Mouse (Mus musculus): ENCODE measurements at regions not wholly inside any gene's neighbourhood (a gene's known extent, or its start where the extent isn't known, plus 50 kb on each side); places are given as distances from the start of the nearest gene placed in this dataset.
A peak's percentile ranks its signal among the peaks of the same experiment; 100 is the strongest.

- no peak overlapping the region for H3K9ac ChIP-seq
- H3K27me3 ChIP-seq (ENCODE audit: insufficient read depth, low read length): no peaks in the 10 kb centered on the region
- TF ChIP-seq CTCF (IDR thresholded peaks at IDR 0.05; ENCODE audit: low read depth): no peak
- no peak overlapping the region for H3K4me2 ChIP-seq (ENCODE audit: low read depth)
- no peaks in the 10 kb centered on the region for H3K9me3 ChIP-seq (ENCODE audit: low read length)
- 17% methylated on average over 7 of the region's 7 CpGs for WGBS
- ATAC-seq (peak; percentile 36), DNase-seq (peak; percentile 41)
- peaks cover 17% of the 10 kb centered on the region; the same call in 1 of the 2 replicates for H3K4me1 ChIP-seq (ENCODE audit: insufficient read depth)
- no peak overlapping the region for H3K27ac ChIP-seq (ENCODE audit: low read depth, low read length)
- no peaks in the 10 kb centered on the region for H3K36me3 ChIP-seq (ENCODE audit: insufficient read depth)
- no peak overlapping the region for H3K4me3 ChIP-seq (ENCODE audit: low read depth, low read length)
Observed at GRCm38 (mm10) chr8:26804901-26805341, 172.2 kb upstream of the Zfp703 start.

- Histone ChIP-seq H3K9me3 (ENCODE audit: low read length) (no peaks in the 10 kb centered on the region), H3K4me3 (ENCODE audit: low read depth, low read length) (no peak overlapping the region), H3K9ac (no peak overlapping the region), H3K27ac (ENCODE audit: low read depth, low read length) (no peak overlapping the region), H3K36me3 (ENCODE audit: insufficient read depth) (no peaks in the 10 kb centered on the region), H3K27me3 (ENCODE audit: insufficient read depth, low read length) (no peaks in the 10 kb centered on the region), H3K4me1 (ENCODE audit: insufficient read depth) (peaks cover 17% of the 10 kb centered on the region; the same call in 1 of the 2 replicates), H3K4me2 (ENCODE audit: low read depth) (no peak overlapping the region)
- no peak for TF ChIP-seq CTCF (IDR thresholded peaks at IDR 0.05; ENCODE audit: low read depth)
- WGBS: 6% methylated on average over 6 of the region's 6 CpGs
- DNase-seq: peak; percentile 44
- ATAC-seq: no peak; the same call in 1 of the 2 replicates
Observed at GRCm38 (mm10) chr8:26805371-26805821, 171.7 kb upstream of the Zfp703 start.

- Histone ChIP-seq H3K27ac (ENCODE audit: low read depth, low read length) (no peak overlapping the region), H3K9me3 (ENCODE audit: low read length) (no peaks in the 10 kb centered on the region), H3K9ac (no peak overlapping the region), H3K4me2 (ENCODE audit: low read depth) (no peak overlapping the region), H3K4me3 (ENCODE audit: low read depth, low read length) (no peak overlapping the region), H3K27me3 (ENCODE audit: insufficient read depth, low read length) (no peaks in the 10 kb centered on the region), H3K36me3 (ENCODE audit: insufficient read depth) (no peaks in the 10 kb centered on the region), H3K4me1 (ENCODE audit: insufficient read depth) (peaks cover 20% of the 10 kb centered on the region; the same call in 1 of the 2 replicates)
- TF ChIP-seq CTCF (IDR thresholded peaks at IDR 0.05; ENCODE audit: low read depth): no peak
- ATAC-seq (no peak), DNase-seq (peak; percentile 65)
- 15% methylated on average over 11 of the region's 11 CpGs for WGBS
Observed at GRCm38 (mm10) chr8:26808111-26808651, 168.9 kb upstream of the Zfp703 start.

DNA sequence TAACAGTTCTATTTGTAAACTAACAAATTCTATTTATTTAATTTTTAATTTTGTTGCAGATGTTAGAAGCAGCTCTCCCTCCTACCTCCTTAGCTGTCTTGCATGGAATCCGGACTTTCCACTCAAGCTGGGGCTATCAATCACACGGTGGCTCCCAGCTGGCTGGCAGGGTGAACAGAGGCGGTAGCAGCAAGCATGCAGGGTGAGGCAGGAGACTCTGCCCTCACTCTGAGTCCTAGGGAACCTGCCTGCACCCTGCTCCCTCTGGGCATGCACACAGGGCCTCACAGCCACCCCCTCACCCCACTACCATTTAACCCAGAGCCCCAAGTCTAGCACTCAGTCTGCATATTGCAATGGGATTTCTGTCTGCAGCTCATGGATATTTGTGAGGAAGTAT is 168.4 kb upstream of the Zfp703 start:
- Histone ChIP-seq H3K4me3 (ENCODE audit: low read depth, low read length) (no peak overlapping the region), H3K36me3 (ENCODE audit: insufficient read depth) (no peaks in the 10 kb centered on the region), H3K9ac (no peak overlapping the region), H3K4me2 (ENCODE audit: low read depth) (no peak overlapping the region), H3K27ac (ENCODE audit: low read depth, low read length) (no peak overlapping the region), H3K27me3 (ENCODE audit: insufficient read depth, low read length) (no peaks in the 10 kb centered on the region), H3K4me1 (ENCODE audit: insufficient read depth) (peaks cover 20% of the 10 kb centered on the region; the same call in 1 of the 2 replicates), H3K9me3 (ENCODE audit: low read length) (no peaks in the 10 kb centered on the region)
- no peak for TF ChIP-seq CTCF (IDR thresholded peaks at IDR 0.05; ENCODE audit: low read depth)
- no peak for DNase-seq
- 19% methylated on average over 3 of the region's 3 CpGs for WGBS
- no peak for ATAC-seq

DNA sequence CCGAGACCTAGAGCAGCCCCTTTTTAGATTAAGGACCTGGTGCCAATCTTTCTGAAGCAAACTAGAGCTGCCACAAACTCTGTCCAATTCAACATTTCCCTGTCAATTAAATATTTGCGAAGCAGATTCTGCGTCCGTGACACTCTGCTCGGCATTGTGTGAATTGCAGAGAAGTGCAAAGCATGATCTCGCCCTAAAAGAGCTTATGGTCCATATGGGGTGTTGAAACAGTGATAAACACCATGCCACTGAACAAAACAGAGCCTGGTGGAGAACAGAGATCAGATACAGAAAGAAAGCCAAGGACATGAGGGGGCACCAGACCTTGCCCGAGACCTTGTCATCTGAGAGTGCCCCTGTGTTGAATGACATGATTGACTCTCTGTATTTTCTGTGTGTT is 167.2 kb upstream of the Zfp703 start:
- DNase-seq: no peak
- no peak overlapping the region for H3K4me2 ChIP-seq (ENCODE audit: low read depth)
- no peaks in the 10 kb centered on the region for H3K9me3 ChIP-seq (ENCODE audit: low read length)
- H3K4me3 ChIP-seq (ENCODE audit: low read depth, low read length): no peak overlapping the region
- H3K27me3 ChIP-seq (ENCODE audit: insufficient read depth, low read length): no peaks in the 10 kb centered on the region
- H3K27ac ChIP-seq (ENCODE audit: low read depth, low read length): no peak overlapping the region
- ATAC-seq: peak; percentile 60
- 49% methylated on average over 7 of the region's 7 CpGs for WGBS
- H3K36me3 ChIP-seq (ENCODE audit: insufficient read depth): no peaks in the 10 kb centered on the region
- no peak overlapping the region for H3K9ac ChIP-seq
- H3K4me1 ChIP-seq (ENCODE audit: insufficient read depth): peaks cover 14% of the 10 kb centered on the region
- no peak for TF ChIP-seq CTCF (IDR thresholded peaks at IDR 0.05; ENCODE audit: low read depth)

DNA sequence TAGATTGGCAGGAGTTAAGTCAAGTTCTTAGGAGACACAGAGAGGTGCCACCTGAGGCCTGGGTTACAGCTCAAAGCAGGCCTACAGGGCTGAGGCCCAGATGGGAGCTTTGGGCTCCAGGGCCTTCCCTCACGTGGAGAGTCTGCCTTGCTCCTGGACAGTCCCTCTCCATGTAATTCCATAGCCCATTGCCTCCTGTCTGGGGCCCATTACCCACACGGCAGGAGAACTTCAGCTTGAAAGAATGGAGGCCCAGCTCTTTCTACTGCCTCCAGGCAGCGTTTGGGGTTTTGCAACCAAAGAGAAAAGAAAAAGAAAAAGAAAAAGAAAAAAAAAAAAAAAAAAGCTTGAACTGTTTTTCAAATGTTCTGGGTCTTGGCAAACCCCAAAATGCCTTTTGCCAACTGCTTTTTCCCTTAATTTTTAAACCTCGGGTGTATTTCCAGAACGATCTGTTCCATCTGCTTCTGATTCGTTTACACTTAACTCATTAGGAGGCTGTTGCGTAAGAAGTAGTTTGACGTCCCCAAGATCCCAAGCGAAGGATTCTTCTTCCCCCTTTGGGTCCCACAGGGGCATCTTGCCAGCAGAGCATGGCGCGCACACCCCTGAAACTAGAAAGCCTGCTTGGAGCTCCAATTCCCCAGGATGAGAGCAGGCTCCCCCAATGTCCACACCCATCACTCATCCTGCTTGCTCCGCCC is 165.4 kb upstream of the Zfp703 start:
- peak; percentile 36; the same call in 1 of the 2 replicates for ATAC-seq
- H3K36me3 ChIP-seq (ENCODE audit: insufficient read depth): no peaks in the 10 kb centered on the region
- no peak overlapping the region for H3K4me3 ChIP-seq (ENCODE audit: low read depth, low read length)
- 50% methylated on average over 12 of the region's 12 CpGs for WGBS
- DNase-seq: peak; percentile 70
- H3K9me3 ChIP-seq (ENCODE audit: low read length): no peaks in the 10 kb centered on the region
- H3K27me3 ChIP-seq (ENCODE audit: insufficient read depth, low read length): no peaks in the 10 kb centered on the region
- H3K4me2 ChIP-seq (ENCODE audit: low read depth): no peak overlapping the region
- TF ChIP-seq CTCF (IDR thresholded peaks at IDR 0.05; ENCODE audit: low read depth): no peak
- no peak overlapping the region for H3K9ac ChIP-seq
- H3K4me1 ChIP-seq (ENCODE audit: insufficient read depth): peaks cover 14% of the 10 kb centered on the region; the same call in 1 of the 2 replicates
- no peak overlapping the region for H3K27ac ChIP-seq (ENCODE audit: low read depth, low read length)

- Histone ChIP-seq H3K36me3 (ENCODE audit: insufficient read depth) (no peaks in the 10 kb centered on the region), H3K9me3 (ENCODE audit: low read length) (no peaks in the 10 kb centered on the region), H3K4me1 (ENCODE audit: insufficient read depth) (peaks cover 14% of the 10 kb centered on the region; the same call in 1 of the 2 replicates), H3K4me2 (ENCODE audit: low read depth) (no peak overlapping the region), H3K4me3 (ENCODE audit: low read depth, low read length) (no peak overlapping the region), H3K27ac (ENCODE audit: low read depth, low read length) (no peak overlapping the region), H3K27me3 (ENCODE audit: insufficient read depth, low read length) (no peaks in the 10 kb centered on the region), H3K9ac (no peak overlapping the region)
- no peak for TF ChIP-seq CTCF (IDR thresholded peaks at IDR 0.05; ENCODE audit: low read depth)
- ATAC-seq (no peak), DNase-seq (no peak)
- WGBS: 88% methylated on average over 9 of the region's 9 CpGs
Observed at GRCm38 (mm10) chr8:26813198-26813815, 163.8 kb upstream of the Zfp703 start.
